Comparison of ENCODE assay signal across 15 mouse cellular contexts in genomic region chr1:86233808-86234207, GRCm38 (mm10).
DNase-seq lines count a peak whose midpoint lies in the region; ATAC-seq and TF ChIP-seq lines count a peak whose summit lies in the region.
"Had no signal": no experiment of that assay in that cellular context is flagged by ENCODE, and none has a peak within 500 bp of the region (broad histone marks: within the 10 kb centered on the region; RNA-seq: fewer than 3 reads in every experiment).

No protein-coding gene starts in this region.

- no peak overlapping the region for H3K4me3 ChIP-seq in lung, embryonic 16.5 days (ENCODE audit: low read length)
- no peak overlapping the region for H3K4me3 ChIP-seq in bone marrow macrophage, adult 2 months (ENCODE audit: insufficient read depth, low read length)
- H3K4me3 ChIP-seq in stomach, embryonic 15.5 days (replicated peaks), result no peak overlapping the region
- H3K4me3 ChIP-seq: embryonic facial prominence, embryonic 15.5 days; heart, adult 2 months; hindbrain, embryonic 13.5 days; left cerebral cortex, adult 2 months; liver, embryonic 13.5 days had no signal

- no peak for TF ChIP-seq CTCF in bone marrow macrophage, adult 2 months (IDR thresholded peaks at IDR 0.05; ENCODE audit: low read depth, low read length)

- WGBS in lung, embryonic 16.5 days, result 40% methylated on average over 4 of the region's 4 CpGs
- 37% methylated on average over 4 of the region's 4 CpGs for WGBS in stomach, embryonic 15.5 days

- no peaks in the 10 kb centered on the region for H3K27me3 ChIP-seq in lung, embryonic 16.5 days (ENCODE audit: control insufficient read depth, insufficient read depth, low read depth, low read length)
- H3K27me3 ChIP-seq in stomach, embryonic 15.5 days (replicated peaks), result no peaks in the 10 kb centered on the region
- H3K27me3 ChIP-seq: embryonic facial prominence, embryonic 15.5 days; hindbrain, embryonic 13.5 days; liver, embryonic 13.5 days had no signal

- no peaks in the 10 kb centered on the region for H3K36me3 ChIP-seq in lung, embryonic 16.5 days (ENCODE audit: control insufficient read depth, insufficient read depth, low read length)
- no peaks in the 10 kb centered on the region for H3K36me3 ChIP-seq in stomach, embryonic 15.5 days
- H3K36me3 ChIP-seq: embryonic facial prominence, embryonic 15.5 days; liver, embryonic 13.5 days had no signal

- no peak for ATAC-seq in lung, embryonic 16.5 days (ENCODE audit: low read depth)
- no peak for ATAC-seq in stomach, embryonic 15.5 days (ENCODE audit: insufficient read depth, low FRiP score, low read depth)

- H3K27ac ChIP-seq in lung, embryonic 16.5 days (ENCODE audit: low read length), result 0 out of 2 replicates have a peak overlapping the region, but pooled peaks have one; percentile 24
- H3K27ac ChIP-seq in bone marrow macrophage, adult 2 months (ENCODE audit: insufficient read depth, low read depth, low read length), result peak overlapping the region; percentile 66
- H3K27ac ChIP-seq in stomach, embryonic 15.5 days, result peak overlapping the region; percentile 41
- H3K27ac ChIP-seq: embryonic facial prominence, embryonic 15.5 days; heart, adult 2 months; hindbrain, embryonic 13.5 days; left cerebral cortex, adult 2 months; liver, embryonic 13.5 days had no signal

- DNase-seq in lung, postnatal 10 days, result no peak
- peak; percentile 39 for DNase-seq in lung, postnatal 25 days (ENCODE audit: low spot score)
- DNase-seq in cerebellum, postnatal 4 days (ENCODE audit: low spot score in 2 of 2), result no peak
- DNase-seq in cerebellum, postnatal 10 days, result no peak
- DNase-seq: cerebellum, adult 11-12 months; kidney, adult 8-10 months; liver, embryonic 13.5 days; thymus, postnatal 4 days had no signal

- no peaks in the 10 kb centered on the region for H3K9me3 ChIP-seq in lung, embryonic 16.5 days (ENCODE audit: control insufficient read depth, low read length)
- H3K9me3 ChIP-seq in stomach, embryonic 15.5 days, result no peaks in the 10 kb centered on the region
- H3K9me3 ChIP-seq: embryonic facial prominence, embryonic 15.5 days; hindbrain, embryonic 13.5 days; liver, embryonic 13.5 days had no signal

- H3K4me2 ChIP-seq in lung, embryonic 16.5 days (ENCODE audit: low read depth, low read length), result no peak overlapping the region
- no peak overlapping the region for H3K4me2 ChIP-seq in stomach, embryonic 15.5 days
- H3K4me2 ChIP-seq: embryonic facial prominence, embryonic 15.5 days; hindbrain, embryonic 13.5 days; liver, embryonic 13.5 days had no signal

- no peak for TF ChIP-seq POLR2A in bone marrow macrophage, adult 2 months (IDR thresholded peaks at IDR 0.05; ENCODE audit: borderline replicate concordance, low read depth, low read length)

- no peak overlapping the region for H3K9ac ChIP-seq in lung, embryonic 16.5 days (ENCODE audit: low read length)
- H3K9ac ChIP-seq in stomach, embryonic 15.5 days, result no peak overlapping the region
- H3K9ac ChIP-seq: embryonic facial prominence, embryonic 15.5 days; hindbrain, embryonic 13.5 days; liver, embryonic 13.5 days had no signal

- H3K4me1 ChIP-seq in lung, embryonic 16.5 days (replicated peaks; ENCODE audit: control insufficient read depth, insufficient read depth, low read length), result no peaks in the 10 kb centered on the region
- H3K4me1 ChIP-seq in bone marrow macrophage, adult 2 months (ENCODE audit: control insufficient read depth, insufficient read depth, low read length), result peaks cover 42% of the 10 kb centered on the region
- no peaks in the 10 kb centered on the region for H3K4me1 ChIP-seq in stomach, embryonic 15.5 days
